Mouse (Mus musculus) liver, embryonic 14.5 days (tissue): ENCODE measurements at regions not wholly inside any gene's neighbourhood (a gene's known extent, or its start where the extent isn't known, plus 50 kb on each side); places are given as distances from the start of the nearest gene placed in this dataset.

Source experiments
- ATAC-seq: fragments of 200-750 bp; cut with Nextera tagmentation; 2 replicates; pipeline ENCODE4 v1.8.0; 2017; ENCODE audit warnings: moderate number of reproducible peaks, mild to moderate bottlenecking, moderate library complexity; ENCODE audit not compliant: insufficient read depth
- DNase-seq, 3 experiments: peaks; one replicate each; pipeline ENCODE4 v3.0.0-alpha.2; 2012 to 2013; ENCODE audit warnings: low read depth in 3 of 3, low spot score in 3 of 3
- H3K27ac ChIP-seq: fragments of 300-500 bp; sonication (generic); 2 replicates; pipeline ENCODE4 v1.5.1; 2014; ENCODE audit warnings: moderate library complexity, mild to moderate bottlenecking, control low read depth, inconsistent platforms
- H3K27me3 ChIP-seq: fragments of 300-500 bp; sonication (generic); 2 replicates; pipeline ENCODE4 v1.6.1; 2014; ENCODE audit warnings: mild to moderate bottlenecking, low read length, moderate library complexity; ENCODE audit not compliant: control insufficient read depth, insufficient read depth
- H3K36me3 ChIP-seq: fragments of 300-500 bp; sonication (generic); replicated peaks from 2 replicates; pipeline ENCODE4 v1.6.1; 2014; ENCODE audit warnings: low read depth; ENCODE audit not compliant: control insufficient read depth, insufficient read depth
- H3K4me1 ChIP-seq, 2 experiments: fragments of 200-500 bp in 1 of 2; fragments of 300-500 bp in 1 of 2; sonication (generic) in 1 of 2; replicated peaks; 2 replicates each; pipeline ENCODE4 v1.6.1; 2012 to 2014; ENCODE audit warnings: antibody characterized with exemption in 1 of 2, inconsistent platforms in 1 of 2, low read length in 1 of 2; ENCODE audit not compliant: control insufficient read depth in 2 of 2, insufficient read depth in 2 of 2
- H3K4me2 ChIP-seq: fragments of 300-500 bp; sonication (generic); 2 replicates; pipeline ENCODE4 v1.6.1; 2014; ENCODE audit warnings: low read depth, mild to moderate bottlenecking, control low read depth, moderate library complexity
- H3K4me3 ChIP-seq, 2 experiments: fragments of 200-500 bp in 1 of 2; fragments of 300-500 bp in 1 of 2; sonication (generic) in 1 of 2; 2 replicates each; pipeline ENCODE4 v1.5.1; 2012 to 2014; ENCODE audit warnings: low read depth in 2 of 2, low read length in 2 of 2, mild to moderate bottlenecking in 2 of 2, control low read depth in 1 of 2, inconsistent platforms in 1 of 2, moderate library complexity in 1 of 2; ENCODE audit not compliant: insufficient read depth in 1 of 2
- H3K9ac ChIP-seq: fragments of 300-500 bp; sonication (generic); replicated peaks from 2 replicates; pipeline ENCODE4 v1.6.1; 2014; ENCODE audit warnings: mild to moderate bottlenecking, control low read depth, moderate library complexity
- H3K9me3 ChIP-seq: fragments of 300-500 bp; sonication (generic); 2 replicates; pipeline ENCODE4 v1.6.1; 2016; ENCODE audit warnings: low read length, mixed read lengths; ENCODE audit not compliant: control insufficient read depth
- CTCF ChIP-seq: IDR thresholded peaks from 2 replicates; pipeline ENCODE4 v1.5.1; 2016; ENCODE audit warnings: antibody characterized with exemption, low read depth, control low read depth
- EP300 ChIP-seq: IDR thresholded peaks from 2 replicates; pipeline ENCODE4 v1.6.1; 2016; ENCODE audit warnings: antibody characterized with exemption, low read depth
- WGBS: fragments of 180-500 bp; shearing (Covaris S2); extraction: QIAGEN DNeasy Blood & Tissue Kit; methylation state at CpG from one replicate; pipeline ENCODE4 v1.1.7; 2014; ENCODE audit not compliant: insufficient replicate concordance; 5-methylcytosine and 5-hydroxymethylcytosine counted together

- Histone ChIP-seq H3K27me3 (no peaks in the 10 kb centered on the region), H3K4me2 (no peak overlapping the region), H3K4me3 (no peak overlapping the region), H3K9me3 (no peaks in the 10 kb centered on the region), H3K36me3 (no peaks in the 10 kb centered on the region), H3K27ac (no peak overlapping the region), H3K4me1 (no peaks in the 10 kb centered on the region), H3K9ac (no peak overlapping the region)
- TF ChIP-seq CTCF (peak; percentile 36), EP300 (no peak)
- WGBS, result 60% methylated on average over 7 of the region's 7 CpGs
- DNase-seq (no peak), ATAC-seq (no peak)
Measured at GRCm38 (mm10) chr2:46218336-46218957, 1101.3 kb upstream of the Zeb2 start.

GRCm38 (mm10) chr2:46199341-46199740 is 1082.1 kb upstream of the Zeb2 start:
- 46% methylated on average over 1 of the region's 1 CpGs for WGBS
- Histone ChIP-seq H3K4me2 (no peak overlapping the region), H3K9ac (no peak overlapping the region), H3K36me3 (no peaks in the 10 kb centered on the region), H3K9me3 (no peaks in the 10 kb centered on the region), H3K4me1 (no peaks in the 10 kb centered on the region), H3K27me3 (no peaks in the 10 kb centered on the region), H3K4me3 (no peak overlapping the region), H3K27ac (no peak overlapping the region)
- TF ChIP-seq CTCF (no peak), EP300 (no peak)
- DNase-seq (no peak), ATAC-seq (no peak)

- Histone ChIP-seq H3K36me3 (no peaks in the 10 kb centered on the region), H3K9ac (no peak overlapping the region), H3K27ac (no peak overlapping the region), H3K27me3 (no peaks in the 10 kb centered on the region), H3K9me3 (no peaks in the 10 kb centered on the region), H3K4me2 (no peak overlapping the region), H3K4me3 (no peak overlapping the region), H3K4me1 (no peaks in the 10 kb centered on the region)
- TF ChIP-seq CTCF (no peak), EP300 (no peak)
- ATAC-seq, result no peak
- no peak for DNase-seq
Measured at GRCm38 (mm10) chr2:46187265-46187888, 1070.2 kb upstream of the Zeb2 start.

- 75% methylated on average over 2 of the region's 2 CpGs for WGBS
- Histone ChIP-seq H3K9me3 (no peaks in the 10 kb centered on the region), H3K4me3 (no peak overlapping the region), H3K36me3 (no peaks in the 10 kb centered on the region), H3K9ac (no peak overlapping the region), H3K4me1 (no peaks in the 10 kb centered on the region), H3K27me3 (no peaks in the 10 kb centered on the region), H3K27ac (no peak overlapping the region), H3K4me2 (no peak overlapping the region)
- no peak for TF ChIP-seq EP300
- no peak for TF ChIP-seq CTCF
- ATAC-seq, result no peak
- no peak for DNase-seq
Measured at GRCm38 (mm10) chr2:46183241-46183640, 1066.0 kb upstream of the Zeb2 start.

GRCm38 (mm10) chr2:46179741-46180140 is 1062.5 kb upstream of the Zeb2 start:
- H3K27ac ChIP-seq, result no peak overlapping the region
- no peak for DNase-seq
- no peak overlapping the region for H3K9ac ChIP-seq
- ATAC-seq, result no peak
- H3K36me3 ChIP-seq, result no peaks in the 10 kb centered on the region
- no peaks in the 10 kb centered on the region for H3K9me3 ChIP-seq
- H3K4me1 ChIP-seq, result no peaks in the 10 kb centered on the region
- H3K27me3 ChIP-seq, result no peaks in the 10 kb centered on the region
- WGBS, result 43% methylated on average over 4 of the region's 4 CpGs
- H3K4me3 ChIP-seq, result no peak overlapping the region
- H3K4me2 ChIP-seq, result no peak overlapping the region
- no peak for TF ChIP-seq CTCF
- no peak for TF ChIP-seq EP300
